Mouse (Mus musculus) bone marrow macrophage, adult 2 months (primary cell): ENCODE data around the gene Evi2a.

ENCODE experiments used
- CTCF ChIP-seq: IDR thresholded peaks from 2 replicates; pipeline ENCODE4 v1.5.1; 2012; ENCODE audit warnings: low read depth, mild to moderate bottlenecking, low read length, moderate library complexity
- POLR2A ChIP-seq: IDR thresholded peaks from 2 replicates; pipeline ENCODE4 v1.6.1; 2012; ENCODE audit warnings: mild to moderate bottlenecking, low read depth, low read length, borderline replicate concordance

DNA sequence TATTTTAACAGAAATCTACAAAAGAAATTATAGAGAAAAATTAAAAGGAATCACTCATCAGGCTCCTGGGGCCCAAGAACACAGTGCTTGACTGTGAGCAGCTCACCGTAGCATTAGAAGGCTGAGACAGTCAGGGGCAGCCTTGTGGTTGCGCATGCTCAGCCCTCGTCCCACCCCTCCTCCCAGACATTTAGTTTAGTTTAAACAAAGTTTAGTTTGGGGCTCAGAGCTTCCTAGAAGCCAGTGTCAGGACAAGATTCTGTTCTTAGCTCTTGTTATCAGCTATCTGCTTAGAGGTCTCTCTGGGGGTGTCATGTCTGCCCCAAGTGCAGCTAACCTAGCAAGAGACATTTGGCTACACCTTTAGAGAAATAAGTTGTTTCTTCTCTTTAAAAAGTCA, 1.8 kb downstream of the Evi2a start:
- TF ChIP-seq CTCF (no peak), POLR2A (no peak)
